Mouse (Mus musculus): ENCODE data around the gene Scgb3a1. TPM values are rescaled to one million over a fixed set of nuclear protein-coding genes. Genes with fewer than 3 reads are reported as not detected.

Scgb3a1 gene
- total and polyA plus RNA-seq, 2 experiments from 2014 or later = 0.33 TPM; not detected in 1

DNA sequence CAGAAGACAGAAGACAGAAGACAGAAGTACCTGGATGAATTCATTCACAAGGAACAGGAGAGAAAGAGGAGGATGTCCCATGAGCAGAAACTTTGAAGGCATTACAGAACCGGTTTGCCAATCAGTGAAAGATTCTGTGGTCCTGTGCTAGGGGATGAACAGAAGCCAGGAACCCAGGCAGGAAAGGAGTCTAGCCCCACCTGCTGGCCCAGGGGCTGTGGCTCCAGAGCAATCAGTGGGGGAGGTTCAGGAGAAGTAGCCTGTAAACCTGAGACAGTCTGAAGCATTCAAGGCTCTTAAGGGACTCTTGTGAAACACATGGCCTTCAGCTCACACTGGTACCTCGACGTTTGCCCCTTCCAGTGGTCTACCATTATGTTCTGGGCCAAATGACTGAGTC is 32.3 kb upstream of the Scgb3a1 start:
- WGBS = 39% methylated on average over 3 of the region's 3 CpGs
- DNase-seq (ENCODE audit: low spot score) = no peak
- 0 out of 2 replicates have a peak, but pooled peaks cover 6% of the 10 kb centered on the region for H3K4me1 ChIP-seq (ENCODE audit: insufficient read depth, low read length)
- no peaks in the 10 kb centered on the region for H3K9me3 ChIP-seq (ENCODE audit: low read length)
- H3K27me3 ChIP-seq (ENCODE audit: insufficient read depth, low read length) = peaks cover 4% of the 10 kb centered on the region
- no peak overlapping the region for H3K27ac ChIP-seq
- ATAC-seq = no peak
- no peak overlapping the region for H3K4me2 ChIP-seq (ENCODE audit: low read depth, low read length)
- no peak overlapping the region for H3K9ac ChIP-seq (replicated peaks; ENCODE audit: low read length)
- peak; percentile 51 for TF ChIP-seq CTCF (IDR thresholded peaks at IDR 0.05; ENCODE audit: low read depth)
- H3K4me3 ChIP-seq (ENCODE audit: low read length) = no peak overlapping the region
- H3K36me3 ChIP-seq (ENCODE audit: insufficient read depth, low read length) = no peaks in the 10 kb centered on the region

- ATAC-seq = no peak
- H3K27ac ChIP-seq = no peak overlapping the region
- DNase-seq (ENCODE audit: low spot score) = no peak
- H3K27me3 ChIP-seq (ENCODE audit: insufficient read depth, low read length) = peaks cover 11% of the 10 kb centered on the region
- no peak for TF ChIP-seq CTCF (IDR thresholded peaks at IDR 0.05; ENCODE audit: low read depth)
- no peaks in the 10 kb centered on the region for H3K9me3 ChIP-seq (ENCODE audit: low read length)
- 82% methylated on average over 2 of the region's 2 CpGs for WGBS
- 0 out of 2 replicates have a peak, but pooled peaks cover 6% of the 10 kb centered on the region for H3K4me1 ChIP-seq (ENCODE audit: insufficient read depth, low read length)
- H3K9ac ChIP-seq (replicated peaks; ENCODE audit: low read length) = no peak overlapping the region
- H3K36me3 ChIP-seq (ENCODE audit: insufficient read depth, low read length) = no peaks in the 10 kb centered on the region
- no peak overlapping the region for H3K4me2 ChIP-seq (ENCODE audit: low read depth, low read length)
- no peak overlapping the region for H3K4me3 ChIP-seq (ENCODE audit: low read length)
These were observed 31.2 kb upstream of the Scgb3a1 start for GRCm38 (mm10) chr11:49632256-49632655.

- no peak overlapping the region for H3K27ac ChIP-seq
- H3K9me3 ChIP-seq (ENCODE audit: low read length) = no peaks in the 10 kb centered on the region
- peaks cover 11% of the 10 kb centered on the region for H3K27me3 ChIP-seq (ENCODE audit: insufficient read depth, low read length)
- no peak overlapping the region for H3K9ac ChIP-seq (replicated peaks; ENCODE audit: low read length)
- WGBS = 14% methylated on average over 22 of the region's 22 CpGs
- ATAC-seq = 0 out of 2 replicates have a peak, but pooled peaks have one; percentile 22
- TF ChIP-seq CTCF (IDR thresholded peaks at IDR 0.05; ENCODE audit: low read depth) = peak; percentile 23; the same call in 1 of the 2 replicates
- no peaks in the 10 kb centered on the region for H3K36me3 ChIP-seq (ENCODE audit: insufficient read depth, low read length)
- 0 out of 2 replicates have a peak, but pooled peaks cover 6% of the 10 kb centered on the region for H3K4me1 ChIP-seq (ENCODE audit: insufficient read depth, low read length)
- H3K4me3 ChIP-seq (ENCODE audit: low read length) = peak overlapping the region; percentile 30
- DNase-seq (ENCODE audit: low spot score) = peak; percentile 6
- peak overlapping the region; percentile 51 for H3K4me2 ChIP-seq (ENCODE audit: low read depth, low read length)
These were observed 29.3 kb upstream of the Scgb3a1 start for GRCm38 (mm10) chr11:49634101-49634500.

DNA sequence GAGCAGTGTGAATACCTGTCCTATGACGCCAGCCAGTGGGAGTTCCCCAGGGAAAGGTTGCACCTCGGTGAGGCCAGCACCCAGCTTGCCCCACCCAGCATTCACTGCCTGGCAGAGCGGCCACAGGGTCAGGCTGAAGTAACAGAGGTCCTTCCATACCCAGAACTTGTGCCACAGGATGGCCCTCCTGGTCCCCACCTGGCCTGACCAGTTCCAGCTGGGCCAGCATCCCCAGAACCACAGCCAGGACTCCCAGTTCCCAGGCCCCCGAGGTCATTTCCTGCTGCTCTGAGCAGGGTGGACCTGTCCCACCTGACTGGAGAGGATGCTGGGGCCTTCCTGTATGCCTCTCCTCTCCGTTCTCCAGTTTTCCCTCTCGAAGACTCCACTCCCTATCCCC is 27.7 kb upstream of the Scgb3a1 start:
- DNase-seq (ENCODE audit: low spot score) (no peak), ATAC-seq (no peak)
- H3K9me3 ChIP-seq (ENCODE audit: low read length) = no peaks in the 10 kb centered on the region
- H3K36me3 ChIP-seq (ENCODE audit: insufficient read depth, low read length) = no peaks in the 10 kb centered on the region
- 0 out of 2 replicates have a peak, but pooled peaks cover 6% of the 10 kb centered on the region for H3K4me1 ChIP-seq (ENCODE audit: insufficient read depth, low read length)
- no peak overlapping the region for H3K4me3 ChIP-seq (ENCODE audit: low read length)
- no peak overlapping the region for H3K9ac ChIP-seq (replicated peaks; ENCODE audit: low read length)
- no peak overlapping the region for H3K27ac ChIP-seq
- no peak overlapping the region for H3K4me2 ChIP-seq (ENCODE audit: low read depth, low read length)
- no peak for TF ChIP-seq CTCF (IDR thresholded peaks at IDR 0.05; ENCODE audit: low read depth)
- WGBS = 79% methylated on average over 6 of the region's 6 CpGs
- peaks cover 11% of the 10 kb centered on the region for H3K27me3 ChIP-seq (ENCODE audit: insufficient read depth, low read length)

GRCm38 (mm10) chr11:49636449-49636848 is 27.0 kb upstream of the Scgb3a1 start:
- H3K4me3 ChIP-seq (ENCODE audit: low read length) = no peak overlapping the region
- H3K9ac ChIP-seq (replicated peaks; ENCODE audit: low read length) = no peak overlapping the region
- DNase-seq (ENCODE audit: low spot score) (peak; percentile 47), ATAC-seq (peak; percentile 50; the same call in 1 of the 2 replicates)
- H3K36me3 ChIP-seq (ENCODE audit: insufficient read depth, low read length) = no peaks in the 10 kb centered on the region
- H3K9me3 ChIP-seq (ENCODE audit: low read length) = no peaks in the 10 kb centered on the region
- 5% methylated on average over 11 of the region's 11 CpGs for WGBS
- H3K4me2 ChIP-seq (ENCODE audit: low read depth, low read length) = peak overlapping the region; percentile 16; the same call in 1 of the 2 replicates
- H3K27ac ChIP-seq = no peak overlapping the region
- H3K4me1 ChIP-seq (ENCODE audit: insufficient read depth, low read length) = 0 out of 2 replicates have a peak, but pooled peaks cover 6% of the 10 kb centered on the region
- TF ChIP-seq CTCF (IDR thresholded peaks at IDR 0.05; ENCODE audit: low read depth) = peak; percentile 80
- peaks cover 11% of the 10 kb centered on the region for H3K27me3 ChIP-seq (ENCODE audit: insufficient read depth, low read length)

- no peaks in the 10 kb centered on the region for H3K36me3 ChIP-seq (ENCODE audit: insufficient read depth, low read length)
- H3K9me3 ChIP-seq (ENCODE audit: low read length) = no peaks in the 10 kb centered on the region
- ATAC-seq (peak; percentile 30; the same call in 1 of the 2 replicates), DNase-seq (ENCODE audit: low spot score) (no peak)
- no peak for TF ChIP-seq CTCF (IDR thresholded peaks at IDR 0.05; ENCODE audit: low read depth)
- H3K4me1 ChIP-seq (ENCODE audit: insufficient read depth, low read length) = no peaks in the 10 kb centered on the region
- H3K4me2 ChIP-seq (ENCODE audit: low read depth, low read length) = no peak overlapping the region
- H3K9ac ChIP-seq (replicated peaks; ENCODE audit: low read length) = no peak overlapping the region
- H3K4me3 ChIP-seq (ENCODE audit: low read length) = no peak overlapping the region
- WGBS = 72% methylated on average over 8 of the region's 8 CpGs
- H3K27ac ChIP-seq = no peak overlapping the region
- no peaks in the 10 kb centered on the region for H3K27me3 ChIP-seq (ENCODE audit: insufficient read depth, low read length)
These were observed 17.7 kb upstream of the Scgb3a1 start for GRCm38 (mm10) chr11:49645677-49646076.
